Mouse (Mus musculus) bone marrow macrophage, adult 2 months (primary cell): ENCODE results near the gene Olfr678.

Source experiments
- CTCF ChIP-seq: IDR thresholded peaks from 2 replicates; pipeline ENCODE4 v1.5.1; 2012; ENCODE audit warnings: low read depth, mild to moderate bottlenecking, low read length, moderate library complexity
- POLR2A ChIP-seq: IDR thresholded peaks from 2 replicates; pipeline ENCODE4 v1.6.1; 2012; ENCODE audit warnings: mild to moderate bottlenecking, low read depth, low read length, borderline replicate concordance

- TF ChIP-seq CTCF: no peak
- TF ChIP-seq POLR2A: no peak
Observed at GRCm38 (mm10) chr7:105022530-105022929, 41.7 kb upstream of the Olfr678 start.
